Mouse (Mus musculus) lung, postnatal 0 days (tissue): ENCODE results near the gene Fn1.

ENCODE experiments used
- CTCF ChIP-seq: IDR thresholded peaks from 2 replicates; pipeline ENCODE4 v1.5.1; 2016; ENCODE audit warnings: antibody characterized with exemption, mild to moderate bottlenecking
- EP300 ChIP-seq: IDR thresholded peaks from 2 replicates; pipeline ENCODE4 v1.6.1; 2016; ENCODE audit warnings: antibody characterized with exemption, mild to moderate bottlenecking, control low read depth

DNA sequence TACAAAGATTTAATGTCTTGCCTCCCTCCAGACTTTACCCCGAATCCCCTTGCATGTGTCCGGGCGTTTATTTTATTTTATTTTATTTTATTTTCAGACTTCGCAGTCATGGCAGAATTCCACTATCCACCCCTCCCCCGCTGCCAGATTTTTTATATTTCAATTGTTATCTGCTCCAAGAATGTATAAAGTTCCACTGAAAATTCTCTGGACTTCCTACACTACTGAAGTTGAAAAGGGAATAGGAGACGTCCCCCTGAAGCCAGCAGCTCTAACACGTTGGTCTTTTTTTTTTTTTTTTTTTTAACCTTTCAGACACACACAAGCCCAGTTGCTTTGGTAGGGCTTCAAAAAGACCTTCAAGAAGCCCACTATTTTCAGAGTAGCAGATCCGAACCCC lies 1.2 kb upstream of the Fn1 start:
- TF ChIP-seq CTCF (no peak), EP300 (no peak)
